Mouse (Mus musculus): ENCODE data around the gene Rassf7.

The Rassf7 gene

DNA sequence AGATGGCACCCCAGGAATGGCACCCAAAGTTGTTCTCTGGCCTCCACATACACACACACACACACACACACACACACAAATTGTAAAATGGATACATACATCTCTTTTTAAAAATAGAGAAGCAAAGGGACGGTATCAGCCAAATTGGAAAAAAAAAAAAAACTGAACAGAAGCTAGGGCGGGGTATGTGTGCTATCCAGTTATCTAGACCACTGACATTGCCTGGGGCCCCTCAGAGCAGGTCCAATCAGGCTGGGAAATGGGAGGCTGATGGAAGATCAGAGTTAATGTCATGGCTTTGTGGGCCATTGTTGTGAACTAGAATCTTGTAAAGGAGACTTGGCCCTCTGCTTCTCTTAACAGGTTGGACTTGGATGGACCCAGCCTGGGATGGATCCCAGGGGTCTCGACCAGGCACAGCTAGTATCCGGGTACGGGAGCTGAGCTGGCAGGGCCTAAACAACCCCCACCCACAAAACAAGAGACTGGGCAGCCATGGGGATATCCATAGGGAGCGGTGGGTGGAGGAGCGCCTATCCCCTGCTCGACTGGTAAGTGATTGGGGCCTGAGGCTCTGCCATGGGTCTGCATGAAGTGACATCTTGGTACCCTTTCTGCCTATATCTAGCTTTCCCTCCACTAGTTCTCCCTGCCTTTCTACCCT lies 18.9 kb upstream of the Rassf7 start:
- DNase-seq (ENCODE audit: low spot score in 2 of 2): no peak

DNA sequence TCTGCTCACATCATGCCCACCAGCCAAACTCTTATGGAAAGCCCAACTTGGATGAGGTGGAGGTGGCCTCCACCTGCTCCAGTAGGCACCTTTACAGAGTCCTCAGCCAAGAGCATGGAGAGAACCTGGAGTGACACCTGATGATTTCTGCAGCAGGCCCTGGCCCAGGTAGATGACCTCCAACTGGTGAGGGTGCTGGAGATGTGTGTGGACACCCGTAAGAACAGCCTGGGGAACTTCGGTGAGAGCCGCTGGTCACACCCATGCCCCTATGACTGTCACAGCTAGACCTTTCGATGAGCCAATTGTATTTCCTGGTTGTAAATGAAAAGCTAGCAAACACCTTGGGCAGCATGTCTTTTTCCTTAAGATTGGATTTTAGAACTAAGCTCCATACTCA lies 17.5 kb upstream of the Rassf7 start:
- DNase-seq (ENCODE audit: low spot score in 2 of 2): no peak

DNA sequence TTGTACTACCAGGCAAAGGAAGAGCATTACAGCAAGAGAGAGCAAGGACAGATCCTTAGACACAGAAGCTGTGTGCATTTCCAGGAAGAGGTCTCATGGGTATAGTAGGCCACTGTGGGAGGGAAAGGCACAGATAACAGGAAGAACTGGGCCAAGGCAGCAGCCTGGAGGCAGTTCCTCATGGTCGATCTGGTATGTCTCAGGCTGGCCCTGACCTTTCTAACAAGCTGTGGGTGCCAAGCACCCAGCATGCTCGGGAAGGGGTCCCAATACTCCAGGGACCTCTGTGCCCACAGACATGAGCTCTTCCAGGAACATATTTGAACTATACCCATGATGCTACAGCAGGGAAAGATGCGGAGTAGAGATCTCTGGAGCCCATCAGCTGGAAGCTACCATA lies 11.1 kb upstream of the Rassf7 start:
- no peak for DNase-seq (ENCODE audit: low spot score in 2 of 2)

DNA sequence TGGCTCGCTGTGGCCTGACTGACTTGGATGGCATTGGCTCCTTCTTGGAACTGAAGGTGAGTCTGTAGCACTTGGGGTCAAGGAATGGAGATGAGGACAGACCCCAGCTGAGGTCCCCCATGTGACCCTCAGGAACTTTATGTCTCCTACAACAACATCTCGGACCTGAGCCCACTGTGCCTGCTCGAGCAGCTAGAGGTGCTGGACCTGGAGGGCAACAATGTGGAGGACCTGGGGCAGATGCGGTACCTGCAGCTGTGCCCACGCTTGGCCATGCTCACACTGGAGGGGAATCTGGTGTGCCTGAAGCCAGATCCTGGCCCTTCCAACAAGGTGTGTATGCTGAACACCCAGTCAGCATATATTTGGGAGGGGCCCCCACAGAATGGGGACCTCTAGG lies 10.2 kb upstream of the Rassf7 start:
- no peak for DNase-seq (ENCODE audit: low spot score in 2 of 2)

DNA sequence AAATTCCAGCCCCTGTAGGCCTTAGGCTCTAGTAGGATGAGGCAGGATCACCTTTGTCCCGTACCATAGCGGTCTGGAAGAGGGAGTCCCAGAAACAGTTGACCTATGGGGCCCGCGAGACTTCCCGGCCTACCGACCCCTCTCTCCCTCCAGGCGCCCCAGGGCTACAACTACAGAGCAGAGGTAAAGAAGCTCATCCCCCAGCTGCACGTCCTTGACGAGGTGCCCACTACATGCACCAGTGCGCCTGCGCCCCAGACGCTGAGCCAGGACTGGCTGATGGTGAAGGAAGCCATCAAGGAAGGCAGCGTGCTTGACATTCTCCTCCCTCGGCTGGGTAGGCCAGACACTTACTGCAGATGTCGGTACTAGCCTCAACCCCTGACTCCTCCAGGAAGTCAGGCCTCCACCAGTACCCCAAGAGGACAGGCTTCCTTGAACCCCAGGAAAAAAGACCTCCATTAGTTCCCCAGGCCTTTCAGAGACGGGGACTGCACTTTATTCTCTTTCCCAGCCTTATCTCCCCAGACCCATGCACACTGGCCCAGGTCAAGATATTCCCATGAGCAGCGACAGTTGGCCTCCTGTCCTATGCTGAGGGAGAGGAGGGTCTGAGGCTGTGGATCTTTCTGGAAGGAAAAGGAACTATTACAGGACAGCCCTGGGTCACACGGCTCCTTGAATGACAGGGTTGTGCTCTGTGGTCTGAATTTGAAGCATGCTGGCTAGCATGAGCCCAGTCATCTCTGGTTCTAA lies 9.3 kb upstream of the Rassf7 start:
- DNase-seq (ENCODE audit: low spot score in 2 of 2): no peak

GRCm38 (mm10) chr7:141209526-141209925 lies 6.1 kb upstream of the Rassf7 start:
- DNase-seq (ENCODE audit: low spot score in 2 of 2): no peak

- DNase-seq (ENCODE audit: low spot score in 2 of 2): no peak
Observed at GRCm38 (mm10) chr7:141210137-141210536, 5.5 kb upstream of the Rassf7 start.

DNA sequence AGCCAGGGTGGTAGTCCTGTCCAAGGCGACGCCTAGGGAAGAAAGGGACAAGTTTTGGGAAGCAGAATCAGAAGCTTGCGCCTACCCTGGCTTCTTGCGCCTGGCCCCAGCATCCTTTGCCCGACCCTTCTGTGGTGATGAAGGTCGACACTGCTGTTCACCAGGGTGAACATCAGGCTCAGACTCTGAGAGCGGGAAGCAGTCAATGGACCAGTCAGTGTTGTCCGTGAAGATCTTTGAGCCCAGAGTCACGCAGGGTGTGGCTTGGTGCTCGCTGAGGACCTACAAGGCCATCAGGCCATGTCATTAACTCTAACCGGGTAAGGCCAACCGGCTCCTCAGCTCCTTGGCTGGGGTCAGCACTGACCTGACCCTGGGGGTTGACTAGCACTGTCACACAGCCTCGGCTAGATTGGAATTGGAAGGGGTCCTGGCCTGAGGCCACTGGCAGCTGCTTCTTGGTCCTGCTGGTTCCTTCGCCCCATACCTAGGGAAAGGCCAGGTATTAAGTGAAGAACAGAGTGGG lies 5.0 kb upstream of the Rassf7 start:
- no peak for DNase-seq (ENCODE audit: low spot score in 2 of 2)

GRCm38 (mm10) chr7:141213133-141213532 lies 2.5 kb upstream of the Rassf7 start:
- DNase-seq (ENCODE audit: low spot score in 2 of 2): no peak

GRCm38 (mm10) chr7:141213605-141214235 lies 1.9 kb upstream of the Rassf7 start, which contains the start of gene Lmntd2:
TSS of gene Lmntd2 (minus strand) at chr7:141214080.
- no peak for DNase-seq (ENCODE audit: low spot score in 2 of 2)

DNA sequence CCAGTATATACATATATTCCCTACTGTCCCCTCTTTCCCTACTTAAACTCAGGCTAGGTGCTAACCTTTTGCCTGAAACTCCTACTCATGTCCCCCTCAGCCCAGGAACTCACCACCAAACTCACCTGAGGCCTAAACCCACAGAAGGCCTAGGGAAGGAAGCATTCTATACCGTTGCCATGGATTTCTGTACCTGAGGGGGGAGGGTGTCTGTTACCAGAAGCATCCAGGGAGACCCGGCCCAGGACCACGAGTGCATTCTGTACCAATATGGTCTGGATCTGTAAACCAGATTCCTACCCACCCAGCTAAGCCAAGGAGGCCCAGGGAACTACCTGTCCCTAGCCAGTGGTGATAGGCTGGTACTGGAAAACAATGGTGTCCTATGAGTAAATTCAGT lies 1.4 kb upstream of the Rassf7 start:
- DNase-seq (ENCODE audit: low spot score in 2 of 2): no peak

- no peak for DNase-seq (ENCODE audit: low spot score in 2 of 2)
Observed at GRCm38 (mm10) chr7:141215880-141216733, 447 bp downstream of the Rassf7 start.

GRCm38 (mm10) chr7:141216894-141217293 lies 1.2 kb downstream of the Rassf7 start:
- no peak for DNase-seq (ENCODE audit: low spot score in 2 of 2)

DNA sequence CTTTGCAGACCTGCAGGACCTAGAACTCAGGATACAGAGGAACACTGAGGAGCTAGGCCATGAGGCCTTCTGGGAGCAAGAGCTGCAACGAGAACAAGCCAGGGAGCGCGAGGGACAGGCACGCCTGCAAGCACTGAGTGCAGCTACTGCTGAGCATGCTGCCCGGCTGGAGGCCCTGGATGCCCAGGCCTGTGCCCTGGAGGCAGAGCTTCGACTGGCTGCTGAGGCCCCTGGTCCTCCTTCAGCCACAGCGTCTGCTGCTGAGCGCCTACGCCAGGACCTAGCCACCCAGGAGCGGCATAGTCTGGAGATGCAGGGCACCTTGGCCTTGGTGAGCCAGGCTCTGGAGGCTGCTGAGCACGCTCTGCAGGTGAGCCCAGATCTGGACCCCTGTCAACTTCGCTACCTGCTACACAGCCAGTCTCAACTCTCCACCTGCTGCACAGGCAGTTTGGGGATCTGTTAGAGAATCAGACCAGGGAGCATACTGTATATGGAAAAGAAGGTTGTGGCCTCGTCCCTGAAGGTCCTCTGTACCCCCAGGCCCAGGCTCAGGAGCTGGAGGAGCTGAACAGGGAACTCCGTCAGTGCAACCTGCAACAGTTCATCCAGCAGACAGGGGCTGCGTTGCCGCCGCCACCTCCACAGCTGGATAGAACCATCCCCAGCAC lies 1.8 kb downstream of the Rassf7 start:
- DNase-seq (ENCODE audit: low spot score in 2 of 2): no peak

GRCm38 (mm10) chr7:141218141-141218540 lies 2.5 kb downstream of the Rassf7 start:
- DNase-seq (ENCODE audit: low spot score in 2 of 2): no peak

- DNase-seq (ENCODE audit: low spot score in 2 of 2): no peak
Observed at GRCm38 (mm10) chr7:141218557-141219133, 3.0 kb downstream of the Rassf7 start.

GRCm38 (mm10) chr7:141219558-141220099 lies 4.0 kb downstream of the Rassf7 start:
- no peak for DNase-seq (ENCODE audit: low spot score in 2 of 2)

DNA sequence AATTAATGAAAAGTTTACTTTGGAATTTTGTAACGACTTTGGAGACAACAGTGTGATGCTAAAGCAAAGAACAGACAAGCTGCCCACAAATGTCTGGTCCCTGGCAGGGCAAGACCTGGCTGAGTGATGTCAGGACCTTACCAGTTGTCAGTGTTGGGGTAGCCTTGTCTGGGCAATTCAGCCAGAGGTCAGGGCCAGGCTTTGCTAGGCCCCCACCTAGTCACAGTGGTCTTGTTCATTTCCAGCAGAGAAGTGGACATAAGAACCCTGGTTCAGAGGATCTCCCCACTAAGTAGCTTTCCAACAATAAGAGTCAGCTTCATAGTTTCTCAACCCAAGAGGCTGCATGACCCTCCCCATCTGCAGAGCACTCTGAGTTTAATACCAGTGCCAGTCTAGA lies 4.7 kb downstream of the Rassf7 start:
- DNase-seq (ENCODE audit: low spot score in 2 of 2): no peak

GRCm38 (mm10) chr7:141221249-141222125 lies 5.8 kb downstream of the Rassf7 start:
- peak; percentile 91 to 92 for DNase-seq (ENCODE audit: low spot score in 2 of 2)

DNA sequence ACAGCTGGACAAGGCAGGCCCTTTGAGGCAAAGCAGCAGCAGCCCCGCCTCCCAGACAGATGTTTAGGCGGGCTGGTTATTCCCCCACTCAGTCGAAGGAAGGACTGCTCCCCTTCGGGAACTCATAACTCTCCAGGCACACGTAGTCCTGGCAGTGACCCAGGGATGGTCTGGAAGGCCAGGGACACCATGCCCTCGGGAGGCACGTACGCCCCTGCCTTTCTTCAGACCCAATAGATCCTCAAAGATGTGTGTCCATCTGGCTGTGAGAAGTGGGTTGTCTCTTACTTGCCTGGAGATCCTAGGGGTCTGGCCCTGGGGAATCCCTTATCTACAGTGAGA lies 6.4 kb downstream of the Rassf7 start:
- no peak for DNase-seq (ENCODE audit: low spot score in 2 of 2)
